Mouse (Mus musculus) embryonic facial prominence, embryonic 11.5 days (tissue): ENCODE results near the gene Slc12a9. TPM values are rescaled to one million over a fixed set of nuclear protein-coding genes. Genes with fewer than 3 reads are reported as not detected.

Source experiments
- ATAC-seq: fragments of 200-750 bp; cut with Nextera tagmentation; replicated peaks from 2 replicates; pipeline ENCODE4 v1.8.0; 2017; ENCODE audit warnings: low read depth; ENCODE audit not compliant: insufficient number of reproducible peaks, low FRiP score, low TSS enrichment
- DNase-seq: peaks from one replicate; pipeline ENCODE4 v3.0.0-alpha.2; 2015; ENCODE audit warnings: low spot score
- H3K27ac ChIP-seq: fragments of 300-500 bp; sonication (generic); replicated peaks from 2 replicates; pipeline ENCODE4 v1.5.1; 2014; ENCODE audit warnings: mild to moderate bottlenecking, low read depth, low read length, control low read depth
- H3K27me3 ChIP-seq: fragments of 300-500 bp; sonication (generic); 2 replicates; pipeline ENCODE4 v1.6.1; 2014; ENCODE audit warnings: mild to moderate bottlenecking, low read length, moderate library complexity, mixed read lengths; ENCODE audit not compliant: control insufficient read depth, insufficient read depth
- H3K36me3 ChIP-seq: fragments of 300-500 bp; sonication (generic); replicated peaks from 2 replicates; pipeline ENCODE4 v1.6.1; 2014; ENCODE audit warnings: low read depth, mild to moderate bottlenecking, low read length, moderate library complexity, mixed read lengths; ENCODE audit not compliant: control insufficient read depth, insufficient read depth
- H3K4me1 ChIP-seq: fragments of 300-500 bp; sonication (generic); 2 replicates; pipeline ENCODE4 v1.6.1; 2014; ENCODE audit warnings: low read length, mixed read lengths; ENCODE audit not compliant: control insufficient read depth, insufficient read depth
- H3K4me2 ChIP-seq: fragments of 300-500 bp; sonication (generic); 2 replicates; pipeline ENCODE4 v1.6.1; 2014; ENCODE audit warnings: low read depth, mild to moderate bottlenecking, control low read depth, low read length, moderate library complexity
- H3K4me3 ChIP-seq: fragments of 300-500 bp; sonication (generic); 2 replicates; pipeline ENCODE4 v1.5.1; 2014; ENCODE audit warnings: low read depth, low read length, control low read depth
- H3K9ac ChIP-seq: fragments of 300-500 bp; sonication (generic); replicated peaks from 2 replicates; pipeline ENCODE4 v1.6.1; 2014; ENCODE audit warnings: mild to moderate bottlenecking, control low read depth, low read length
- H3K9me3 ChIP-seq: fragments of 300-500 bp; sonication (generic); replicated peaks from 2 replicates; pipeline ENCODE4 v1.6.1; 2016; ENCODE audit warnings: mild to moderate bottlenecking, low read length, inconsistent platforms, mixed read lengths; ENCODE audit not compliant: control insufficient read depth
- WGBS: fragments of 180-500 bp; shearing (Covaris S2); extraction: QIAGEN DNeasy Blood & Tissue Kit; methylation state at CpG from one replicate; pipeline ENCODE4 v1.1.7; 2014; 5-methylcytosine and 5-hydroxymethylcytosine counted together
- polyA plus RNA-seq: library from polyadenylated mRNA; unstranded; fragments of >200 nt; fragmentation: Nextera tagmentation; extraction: Ambion mirVana; gene quantifications from 2 replicates; pipeline ENCODE4 v1.2.1, GENCODE M21; 2014

Gene Slc12a9
- polyA plus RNA-seq, 1 experiment from 2014 or later = 3.0 TPM

DNA sequence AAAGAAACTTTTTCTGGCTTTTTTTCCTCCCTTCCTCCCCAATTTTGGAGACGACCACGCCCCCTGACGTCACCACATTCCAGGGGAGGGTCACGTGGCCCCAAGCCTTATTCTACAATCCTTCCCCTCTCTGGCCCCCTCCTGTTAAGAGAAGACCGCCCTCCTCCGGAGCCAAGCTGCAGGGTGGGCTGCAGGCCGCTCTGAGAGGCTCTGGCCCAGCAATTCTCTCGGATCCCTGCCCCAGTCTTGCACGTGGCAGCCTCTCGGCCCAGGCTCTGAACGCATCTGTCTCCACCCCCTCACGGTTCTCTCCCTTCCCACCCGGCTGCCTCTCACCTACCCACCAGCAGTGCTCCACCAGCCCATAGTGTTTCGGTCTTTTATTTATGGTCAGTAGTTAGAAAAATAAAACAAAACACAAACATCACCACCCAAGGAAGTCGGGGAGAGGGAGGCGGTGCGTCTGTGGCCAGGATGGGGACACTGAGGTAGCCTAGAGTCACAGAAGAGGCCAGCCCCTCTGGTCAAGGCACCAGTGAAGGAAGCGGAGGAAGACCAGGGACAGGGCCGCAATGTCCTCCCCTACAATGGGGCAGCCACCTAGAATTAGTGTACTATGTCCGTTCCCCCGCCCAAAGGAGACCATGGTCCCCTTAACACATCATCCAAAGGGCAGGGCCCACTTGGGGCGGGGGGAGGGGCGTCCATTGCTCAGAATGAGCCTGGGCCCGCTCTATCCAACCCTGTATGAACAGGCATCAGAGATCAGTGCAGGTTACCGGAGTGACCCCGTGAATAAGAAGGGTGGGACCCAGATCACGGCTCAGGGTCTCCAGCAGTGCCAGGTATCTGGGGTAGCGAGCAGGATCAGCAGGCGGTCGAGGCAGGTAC is 19.0 kb downstream of the Slc12a9 start, which contains the start of gene Trip6:
Trip6 (minus strand) TSS at position 212 of the 891 bp plus-strand sequence.
- peak within 1 kb of the TSS; percentile 76 for H3K4me3 ChIP-seq
- peak within 1 kb of the TSS; percentile 90 for H3K4me2 ChIP-seq
- 10% methylated on average over 30 of the region's 30 CpGs for WGBS
- H3K9me3 ChIP-seq = no peaks in the 10 kb centered on the region
- H3K27ac ChIP-seq = peak within 1 kb of the TSS; percentile 68
- peak; percentile 89 for ATAC-seq
- peak within 1 kb of the TSS; percentile 91 for H3K9ac ChIP-seq
- H3K36me3 ChIP-seq = no peaks in the 10 kb centered on the region; the same call in 1 of the 2 replicates
- peak; percentile 99 for DNase-seq
- no peaks in the 10 kb centered on the region for H3K27me3 ChIP-seq
- peaks cover 15% of the 10 kb centered on the region for H3K4me1 ChIP-seq

DNA sequence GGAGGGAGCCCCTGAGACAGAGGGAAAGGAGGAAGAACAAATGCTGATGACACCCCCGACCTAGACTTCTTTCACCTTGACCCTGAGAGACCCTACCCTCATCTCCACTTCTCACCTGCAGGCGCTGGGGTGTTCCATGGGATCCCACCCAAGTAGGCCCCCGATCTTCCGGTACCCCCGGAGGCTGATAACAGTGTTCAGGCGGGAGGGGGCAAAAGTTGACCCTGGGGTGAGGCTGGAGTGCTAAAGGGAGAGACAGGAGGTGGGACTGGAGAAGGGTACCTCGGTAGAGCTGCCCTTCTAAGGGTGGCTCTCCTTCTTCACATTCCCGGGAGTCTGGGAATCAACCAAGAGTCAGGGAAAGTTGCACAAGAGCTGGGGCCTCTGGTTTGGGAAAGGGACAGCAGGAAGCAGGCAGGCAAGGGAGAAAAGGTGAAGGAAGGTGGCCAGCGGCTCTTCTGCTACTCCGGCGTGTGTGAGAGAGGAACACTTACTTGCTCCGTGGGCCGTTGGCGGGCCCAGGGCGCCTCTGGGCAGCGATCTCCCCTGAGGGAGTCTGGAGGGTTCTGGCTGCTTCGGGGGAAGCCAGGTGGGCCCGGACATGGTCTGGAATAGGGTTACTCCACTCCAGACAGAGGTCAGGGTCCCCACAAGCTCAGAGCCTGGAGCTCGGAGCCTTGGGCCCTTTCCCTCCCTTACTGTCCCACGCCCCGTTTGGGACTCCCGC is 19.8 kb downstream of the Slc12a9 start:
- no peak for DNase-seq
- H3K27ac ChIP-seq = peak overlapping the region; percentile 68
- H3K4me3 ChIP-seq = peak overlapping the region; percentile 76
- ATAC-seq = peak; percentile 26; the same call in 1 of the 2 replicates
- H3K4me2 ChIP-seq = peak overlapping the region; percentile 90
- H3K9ac ChIP-seq = peak overlapping the region; percentile 91
- H3K27me3 ChIP-seq = no peaks in the 10 kb centered on the region
- H3K9me3 ChIP-seq = no peaks in the 10 kb centered on the region
- H3K4me1 ChIP-seq = peaks cover 15% of the 10 kb centered on the region
- 1% methylated on average over 22 of the region's 22 CpGs for WGBS
- H3K36me3 ChIP-seq = peaks cover 5% of the 10 kb centered on the region

GRCm38 (mm10) chr5:137308356-137308755 is 25.0 kb downstream of the Slc12a9 start:
- 93% methylated on average over 4 of the region's 4 CpGs for whole genome bisulfite sequencing
- Histone ChIP-seq H3K27me3 (no peaks in the 10 kb centered on the region), H3K27ac (peak overlapping the region; percentile 91; the same call in 1 of the 2 replicates), H3K4me2 (peak overlapping the region; percentile 60; the same call in 1 of the 2 replicates), H3K36me3 (peaks cover 6% of the 10 kb centered on the region), H3K9me3 (no peaks in the 10 kb centered on the region), H3K4me1 (peaks cover 10% of the 10 kb centered on the region), H3K4me3 (peak overlapping the region; percentile 92; the same call in 1 of the 2 replicates), H3K9ac (peak overlapping the region; percentile 22; the same call in 1 of the 2 replicates)
- ATAC-seq (no peak), DNase-seq (no peak)

GRCm38 (mm10) chr5:137307071-137307912 is 26.1 kb downstream of the Slc12a9 start, which contains the start of gene Srrt:
Gene Srrt, minus strand, starts transcription at chr5:137307674.
- H3K27ac ChIP-seq = peak within 1 kb of the TSS; percentile 91
- H3K9ac ChIP-seq = peak within 1 kb of the TSS; percentile 97
- peaks cover 13% of the 10 kb centered on the region for H3K36me3 ChIP-seq
- DNase-seq (peak; percentile 96), ATAC-seq (peak; percentile 77)
- under 1% methylated on average over 54 of the region's 72 CpGs for WGBS
- H3K4me3 ChIP-seq = peak within 1 kb of the TSS; percentile 92
- H3K9me3 ChIP-seq = no peaks in the 10 kb centered on the region
- no peaks in the 10 kb centered on the region for H3K27me3 ChIP-seq
- H3K4me1 ChIP-seq = peaks cover 4% of the 10 kb centered on the region; the same call in 1 of the 2 replicates
- peak within 1 kb of the TSS; percentile 60 for H3K4me2 ChIP-seq

DNA sequence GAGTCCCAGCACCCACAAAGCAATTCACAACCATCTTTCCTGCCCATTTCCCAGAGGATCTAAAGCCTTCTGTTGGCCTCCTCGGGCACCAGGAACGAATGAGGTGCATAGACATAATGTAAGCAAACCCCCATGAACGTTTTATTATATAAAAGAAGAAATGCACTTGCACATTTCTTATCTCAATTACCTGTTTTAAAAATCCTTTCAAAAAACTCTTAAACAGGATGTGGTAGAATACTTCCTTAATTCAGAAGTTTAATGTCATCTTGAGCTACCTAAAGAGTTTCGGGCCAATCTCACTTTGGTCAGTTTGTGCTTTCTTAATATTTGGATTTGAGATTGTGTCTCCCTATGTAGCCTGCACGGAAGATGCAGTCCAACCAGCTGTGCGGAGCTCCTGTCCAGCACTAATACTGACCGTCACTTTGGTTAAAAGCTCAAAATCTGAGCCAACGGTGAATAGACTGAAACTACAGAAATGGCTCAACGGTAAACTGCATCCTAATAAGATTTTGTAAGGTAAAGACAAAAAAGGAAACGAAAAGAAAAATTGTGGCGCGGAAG is 26.9 kb downstream of the Slc12a9 start:
- Histone ChIP-seq H3K36me3 (peaks cover 20% of the 10 kb centered on the region), H3K27me3 (no peaks in the 10 kb centered on the region)

DNA sequence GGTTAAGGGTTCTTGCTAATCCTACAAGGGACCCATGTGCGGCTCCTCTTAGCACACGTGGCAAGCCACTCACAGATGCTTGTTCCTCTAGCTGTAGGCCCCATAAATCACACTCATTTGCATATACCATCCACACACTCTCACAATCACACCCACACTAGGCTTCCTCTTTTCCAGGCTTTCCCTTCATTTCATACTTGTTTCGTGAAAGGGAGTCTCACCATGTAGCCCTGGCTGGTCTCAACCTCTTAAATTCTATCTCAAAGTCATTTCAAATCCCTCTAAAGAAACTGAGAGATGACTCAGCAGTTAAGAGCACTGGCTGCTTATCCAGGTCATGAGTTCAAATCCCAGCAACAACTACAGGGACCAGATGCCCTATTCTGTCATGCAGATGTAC is 27.6 kb downstream of the Slc12a9 start:
- H3K4me2 ChIP-seq = peak overlapping the region; percentile 48
- no peaks in the 10 kb centered on the region for H3K27me3 ChIP-seq
- DNase-seq (no peak), ATAC-seq (no peak)
- peak overlapping the region; percentile 92 for H3K4me3 ChIP-seq
- no peak overlapping the region for H3K27ac ChIP-seq
- peaks cover 25% of the 10 kb centered on the region for H3K36me3 ChIP-seq
- WGBS = 83% methylated on average over 3 of the region's 3 CpGs
- H3K9ac ChIP-seq = no peak overlapping the region
- H3K9me3 ChIP-seq = no peaks in the 10 kb centered on the region
- peaks cover 4% of the 10 kb centered on the region; the same call in 1 of the 2 replicates for H3K4me1 ChIP-seq

More for the DNA sequence above, 26.9 kb downstream of the Slc12a9 start:
- H3K9me3 ChIP-seq = no peaks in the 10 kb centered on the region
- H3K4me2 ChIP-seq = peak overlapping the region; percentile 48
- H3K27ac ChIP-seq = no peak overlapping the region
- DNase-seq (no peak), ATAC-seq (no peak)
- 18% methylated on average over 12 of the region's 12 CpGs for WGBS
- H3K4me3 ChIP-seq = peak overlapping the region; percentile 92
- H3K9ac ChIP-seq = peak overlapping the region; percentile 97
- H3K4me1 ChIP-seq = peaks cover 4% of the 10 kb centered on the region; the same call in 1 of the 2 replicates

DNA sequence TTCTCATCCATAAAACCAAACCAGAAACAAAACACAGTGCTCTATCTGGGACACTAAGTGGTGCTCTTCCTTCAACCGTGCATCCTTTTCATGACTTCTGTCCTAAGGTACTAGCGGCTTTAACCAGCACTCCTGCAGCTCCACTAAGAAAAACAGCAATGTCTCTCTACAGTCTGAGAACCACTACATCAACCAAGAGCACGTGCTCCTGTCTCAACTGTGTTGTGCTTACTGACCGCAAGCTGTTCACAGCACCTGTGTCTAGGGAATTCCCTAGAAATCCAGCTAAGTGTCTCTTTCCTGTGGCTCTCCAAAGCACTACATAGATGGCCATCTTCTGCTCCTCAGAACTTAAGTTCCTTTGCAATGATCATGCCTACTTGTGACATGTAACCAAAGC is 28.6 kb downstream of the Slc12a9 start:
- peaks cover 4% of the 10 kb centered on the region; the same call in 1 of the 2 replicates for H3K4me1 ChIP-seq
- H3K27ac ChIP-seq = no peak overlapping the region
- no peaks in the 10 kb centered on the region for H3K9me3 ChIP-seq
- H3K9ac ChIP-seq = no peak overlapping the region
- no peak for DNase-seq
- 68% methylated on average over 4 of the region's 4 CpGs for WGBS
- no peak overlapping the region for H3K4me3 ChIP-seq
- no peak overlapping the region for H3K4me2 ChIP-seq
- H3K36me3 ChIP-seq = peaks cover 27% of the 10 kb centered on the region
- ATAC-seq = no peak
- no peaks in the 10 kb centered on the region for H3K27me3 ChIP-seq
